Mouse (Mus musculus): Measurements from ENCODE around the gene Pou2af1. TPM values are rescaled to one million over a fixed set of nuclear protein-coding genes. Genes with fewer than 3 reads are reported as not detected.

Gene Pou2af1
- total RNA-seq, 2 experiments from 2014 or later, result not detected

GRCm38 (mm10) chr9:51213729-51214237 lies 275 bp downstream of the Pou2af1 start:
- no peak for DNase-seq (ENCODE audit: extremely low spot score in 1 of 2, low spot score in 2 of 2)
- intact Hi-C loops (cut with DNase I), result no loop called here

- no peak for DNase-seq (ENCODE audit: extremely low spot score in 1 of 2, low spot score in 2 of 2)
- intact Hi-C loops (cut with DNase I), result no loop called here
Measured at GRCm38 (mm10) chr9:51215311-51215710, 1.8 kb downstream of the Pou2af1 start.

GRCm38 (mm10) chr9:51215949-51216348 lies 2.4 kb downstream of the Pou2af1 start:
- DNase-seq (ENCODE audit: extremely low spot score in 1 of 2, low spot score in 2 of 2), result no peak

DNA sequence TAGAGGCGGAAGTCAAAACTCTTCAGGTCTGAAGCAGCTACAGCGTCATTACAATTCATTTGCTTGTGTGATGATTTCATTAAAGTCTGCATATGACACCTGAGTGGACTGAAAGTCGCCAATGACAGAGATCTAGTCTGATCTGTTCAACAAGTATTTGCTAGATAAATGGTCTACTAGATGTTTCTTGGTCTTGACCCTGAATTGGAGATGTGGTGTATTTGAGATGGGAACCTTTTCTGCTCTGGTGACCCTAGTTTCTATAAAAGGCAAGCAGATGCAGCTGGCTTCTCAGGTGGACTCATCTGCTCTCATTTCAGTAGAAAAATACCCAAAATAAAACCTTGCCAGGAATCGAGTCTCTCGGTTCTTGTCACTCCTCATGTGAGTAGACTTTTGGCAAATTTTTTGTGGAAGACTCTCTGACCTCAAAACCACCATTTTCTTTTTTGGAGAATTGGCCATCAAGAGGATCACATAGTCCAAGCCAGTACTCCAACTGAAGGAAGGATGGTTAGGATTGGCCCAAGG lies 12.2 kb downstream of the Pou2af1 start:
- intact Hi-C loops (cut with DNase I), result no loop called here
- no peak for DNase-seq (ENCODE audit: extremely low spot score in 1 of 2, low spot score in 2 of 2)

More at GRCm38 (mm10) chr9:51215949-51216348, 2.4 kb downstream of the Pou2af1 start:
- intact Hi-C loops (cut with DNase I), result no loop called here

DNA sequence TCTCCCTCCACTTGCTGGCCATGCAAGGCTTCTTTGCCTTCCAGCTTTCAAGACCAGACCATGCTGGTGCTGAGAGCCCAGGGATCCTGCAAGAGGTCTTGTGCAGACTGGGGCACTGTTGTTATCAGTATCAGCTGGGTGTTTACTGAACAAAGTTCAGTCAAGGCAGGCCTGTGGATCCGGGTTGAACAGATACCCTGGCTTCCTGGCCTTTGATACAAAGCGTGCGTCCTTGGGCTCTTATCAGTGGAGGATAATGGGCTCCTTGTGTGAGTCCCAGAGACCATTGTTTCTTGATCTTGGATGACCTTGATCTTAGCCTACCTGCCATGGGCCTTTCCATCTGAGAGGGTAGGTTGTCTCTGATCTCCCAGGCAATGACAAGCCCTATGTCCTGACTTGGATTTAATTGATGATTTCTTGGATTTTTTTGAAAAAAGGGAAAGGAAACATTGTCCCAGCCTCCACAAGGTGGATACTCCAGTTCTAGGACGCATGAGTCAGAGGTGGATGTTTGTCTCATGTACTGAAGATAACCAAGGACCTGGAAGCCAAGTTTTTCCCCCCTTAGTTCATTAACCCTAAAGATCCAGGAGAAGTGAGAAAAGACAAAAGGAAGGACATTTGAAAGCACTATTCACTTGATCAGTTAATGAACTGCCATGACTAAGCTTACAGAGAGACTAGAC lies 17.3 kb downstream of the Pou2af1 start:
- no peak for DNase-seq (ENCODE audit: extremely low spot score in 1 of 2, low spot score in 2 of 2)
- intact Hi-C loops (cut with DNase I), result no loop called here

DNA sequence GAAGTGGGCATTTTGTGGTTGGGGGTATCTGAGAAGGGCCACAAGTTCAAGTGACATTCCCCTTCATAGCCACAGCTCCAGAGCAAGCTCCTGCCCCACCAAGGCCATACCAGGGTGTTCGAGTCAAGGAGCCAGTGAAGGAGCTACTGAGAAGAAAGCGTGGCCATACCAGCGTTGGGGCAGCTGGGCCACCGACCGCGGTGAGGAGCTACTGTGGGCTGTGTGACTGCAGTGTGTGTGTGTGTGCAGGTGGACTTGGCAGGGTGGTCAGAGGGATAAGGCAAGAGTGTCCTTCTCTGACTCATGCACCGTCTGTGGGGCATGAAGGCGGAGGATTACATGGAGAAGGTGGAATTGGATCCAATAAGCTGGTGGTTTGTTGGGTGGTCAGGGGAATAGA lies 18.7 kb downstream of the Pou2af1 start:
- intact Hi-C loops (cut with DNase I), result no loop called here
- no peak for DNase-seq (ENCODE audit: extremely low spot score in 1 of 2, low spot score in 2 of 2)

GRCm38 (mm10) chr9:51238741-51239385 lies 25.4 kb downstream of the Pou2af1 start:
- DNase-seq (ENCODE audit: extremely low spot score in 1 of 2, low spot score in 2 of 2), result peak; percentile 38 to 59
- intact Hi-C loops (cut with DNase I), result no loop called here

GRCm38 (mm10) chr9:51256780-51257502 lies 43.4 kb downstream of the Pou2af1 start:
- no peak for DNase-seq (ENCODE audit: extremely low spot score in 1 of 2, low spot score in 2 of 2)

GRCm38 (mm10) chr9:51258426-51258825 lies 44.9 kb downstream of the Pou2af1 start:
- intact Hi-C loops (cut with DNase I), result no loop called here
- DNase-seq (ENCODE audit: extremely low spot score in 1 of 2, low spot score in 2 of 2), result no peak

More at GRCm38 (mm10) chr9:51256780-51257502, 43.4 kb downstream of the Pou2af1 start:
- intact Hi-C loops (cut with DNase I), result no loop called here

- intact Hi-C loops (cut with DNase I), result no loop called here
- no peak for DNase-seq (ENCODE audit: extremely low spot score in 1 of 2, low spot score in 2 of 2)
Measured at GRCm38 (mm10) chr9:51268852-51269251, 55.3 kb downstream of the Pou2af1 start.

GRCm38 (mm10) chr9:51271073-51271472 lies 57.6 kb downstream of the Pou2af1 start:
- intact Hi-C loops (cut with DNase I), result no loop called here
- no peak for DNase-seq (ENCODE audit: extremely low spot score in 1 of 2, low spot score in 2 of 2)

- no peak for DNase-seq (ENCODE audit: extremely low spot score in 1 of 2, low spot score in 2 of 2)
- intact Hi-C loops (cut with DNase I), result no loop called here
Measured at GRCm38 (mm10) chr9:51272102-51272501, 58.6 kb downstream of the Pou2af1 start.

- DNase-seq (ENCODE audit: extremely low spot score in 1 of 2, low spot score in 2 of 2), result peak in 1 of 2 experiments; percentile 26
- intact Hi-C loops (cut with DNase I), result no loop called here
Measured at GRCm38 (mm10) chr9:51273581-51274154, 60.2 kb downstream of the Pou2af1 start.

GRCm38 (mm10) chr9:51274678-51275077 lies 61.2 kb downstream of the Pou2af1 start:
- intact Hi-C loops (cut with DNase I), result loop anchor here (5.0 kb wide), 1 partner anchor 517 kb away; no protein-coding TSS in a partner anchor
- no peak for DNase-seq (ENCODE audit: extremely low spot score in 1 of 2, low spot score in 2 of 2)

GRCm38 (mm10) chr9:51277834-51278498 lies 64.5 kb downstream of the Pou2af1 start:
- intact Hi-C loops (cut with DNase I), result loop anchor here (5.0 kb wide), 1 partner anchor 521 kb away; no protein-coding TSS in a partner anchor
- DNase-seq (ENCODE audit: extremely low spot score in 1 of 2, low spot score in 2 of 2), result no peak

DNA sequence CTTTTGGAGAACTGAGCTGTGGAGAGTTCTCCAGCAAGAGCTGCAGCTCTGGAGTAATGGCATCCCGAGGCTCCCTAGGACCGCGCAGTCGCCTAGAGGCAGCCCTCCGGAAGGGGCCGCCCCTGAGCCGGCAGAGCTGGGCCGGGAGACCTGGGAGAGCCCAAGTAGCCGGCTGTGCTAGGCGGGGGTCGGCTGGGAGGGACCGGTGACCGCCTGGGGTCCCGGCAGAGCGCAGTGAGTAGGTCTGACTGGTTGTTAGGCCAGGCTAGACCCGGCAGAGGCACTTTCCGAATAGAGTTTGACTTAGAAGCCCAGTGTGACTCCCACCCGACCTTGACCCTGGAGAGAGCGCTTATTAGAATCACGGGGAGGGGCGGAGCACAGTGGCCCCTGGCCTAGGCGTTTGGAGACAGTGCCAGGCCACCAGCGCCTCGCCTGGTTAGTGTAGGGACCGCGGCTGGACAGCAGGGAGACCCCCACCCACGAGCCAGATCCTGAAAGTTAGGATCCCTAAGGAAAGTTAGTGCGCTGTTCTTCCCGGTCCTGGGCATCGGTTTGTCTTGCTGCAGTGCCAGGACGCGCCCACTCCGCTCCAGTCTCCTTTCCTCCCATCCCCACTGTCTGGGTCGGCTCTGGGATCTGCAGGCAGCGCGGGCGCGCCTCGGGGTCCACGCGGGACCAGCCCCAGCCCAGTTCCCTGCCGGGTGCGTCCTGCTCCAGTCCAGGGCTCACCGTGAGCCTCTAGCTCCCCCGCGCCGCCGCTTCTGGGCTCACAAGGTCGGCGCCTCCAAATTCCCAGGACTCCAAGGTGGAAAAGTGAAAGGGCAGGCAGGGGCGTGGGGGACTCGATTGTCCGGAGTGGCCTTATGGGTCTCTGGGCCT lies 65.2 kb downstream of the Pou2af1 start, which contains the start of gene Colca2:
Colca2 (minus strand) TSS at position 70 of the 882 bp plus-strand sequence.
- intact Hi-C loops (cut with DNase I), result loop anchor here (5.0 kb wide), 1 partner anchor 521 kb away; no protein-coding TSS in a partner anchor
- DNase-seq (ENCODE audit: extremely low spot score in 1 of 2, low spot score in 2 of 2), result peak; percentile 49 to 89

DNA sequence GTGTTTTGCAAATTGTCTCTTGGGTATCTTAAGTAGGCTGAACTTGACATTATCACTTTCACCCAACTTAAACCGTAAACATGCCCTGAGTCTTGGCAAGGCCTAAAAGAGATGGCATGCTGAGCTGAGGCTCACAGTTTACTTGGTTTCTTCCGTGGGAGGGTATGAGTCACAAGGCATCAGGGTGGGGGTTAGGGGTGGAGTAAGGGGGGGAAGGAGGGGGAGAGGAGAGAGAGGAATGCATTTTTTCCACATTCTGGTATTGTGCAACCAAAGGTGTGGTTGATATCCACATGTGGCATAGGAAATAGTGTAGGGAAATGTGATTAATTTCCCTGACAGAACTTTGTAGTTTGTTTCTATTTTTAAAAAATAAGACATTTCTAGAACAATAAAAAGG lies 72.6 kb downstream of the Pou2af1 start:
- intact Hi-C loops (cut with DNase I), result no loop called here
- no peak for DNase-seq (ENCODE audit: extremely low spot score in 1 of 2, low spot score in 2 of 2)
